Mouse (Mus musculus) stomach, adult 2 months (tissue): ENCODE results near the gene Erich2. TPM values are rescaled to one million over a fixed set of nuclear protein-coding genes. Genes with fewer than 3 reads are reported as not detected.

Experiments
- polyA plus RNA-seq: library from polyadenylated mRNA; depleted of rRNA; stranded (reverse); fragments of >200 nt; gene quantifications from 2 replicates; pipeline ENCODE4 v1.2.3, GENCODE M21; 2012; rRNA removed

Erich2 gene
- 0.19 and 0.24 TPM in 2 replicates for polyA plus RNA-seq

GRCm38 (mm10) chr2:70508496-70508895, at the start of gene Erich2:
Gene Erich2, plus strand, starts transcription at chr2:70508819.

GRCm38 (mm10) chr2:70552772-70553171, 44.2 kb downstream of the Erich2 start, which contains the start of gene Gad1:
Gene Gad1, plus strand, starts transcription at chr2:70553072.

Other genes with a start within 250 kb of the Erich2 start
- 4.8 and 8.8 TPM in 2 replicates for gene Sp5, start 33.9 kb upstream of the Erich2 start, polyA plus RNA-seq
- gene Gad1, start 44.3 kb downstream of the Erich2 start, polyA plus RNA-seq = not detected in 2 replicates
- 90.0 and 99.1 TPM in 2 replicates for gene Gorasp2, start 152.8 kb downstream of the Erich2 start, polyA plus RNA-seq
- gene Gm26558, start 153.3 kb downstream of the Erich2 start, polyA plus RNA-seq = 0.45 and 1.5 TPM in 2 replicates